Mouse (Mus musculus): ENCODE measurements around the gene Ddx47. TPM values are rescaled to one million over a fixed set of nuclear protein-coding genes. Genes with fewer than 3 reads are reported as not detected.

The Ddx47 gene
- 101 and 121 TPM in 2 replicates for polyA plus RNA-seq (2011; ENCODE audit: insufficient read length, low read depth, missing spikeins)

DNA sequence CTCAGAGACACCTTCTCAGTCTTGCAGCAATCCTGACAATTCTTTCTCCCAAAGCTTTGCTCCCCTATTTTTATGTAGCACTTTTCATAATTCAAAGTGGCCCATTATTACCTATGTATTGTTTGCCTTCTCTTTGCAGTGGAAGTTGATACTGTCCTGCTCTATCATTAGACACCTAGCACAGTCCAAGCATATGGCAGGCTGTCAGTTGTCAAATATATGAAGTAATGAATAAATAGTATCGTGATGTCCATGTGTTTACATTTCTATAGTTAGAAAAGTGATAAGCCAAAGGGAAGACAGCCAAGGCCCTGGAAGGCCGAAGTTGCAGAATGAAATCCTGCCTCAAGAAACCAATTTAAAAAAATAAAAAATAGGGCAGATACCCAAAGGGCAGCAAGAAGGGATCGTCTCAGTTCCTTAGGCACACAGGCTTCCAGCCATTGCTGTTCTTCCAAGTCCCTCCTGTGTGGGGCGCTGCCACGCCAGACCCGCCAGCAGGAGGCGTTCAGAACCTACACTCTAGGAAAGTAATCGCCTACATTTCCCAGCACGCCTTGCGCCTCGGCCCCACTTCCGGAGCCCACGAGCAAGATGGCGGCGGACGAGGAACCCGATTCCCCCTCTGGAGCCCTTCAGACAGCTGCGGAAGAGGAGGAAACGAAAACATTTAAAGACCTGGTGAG is at the start of gene Ddx47:
Gene Ddx47 (plus strand): TSS at position 565 of the 686 bp plus-strand sequence.
- Histone ChIP-seq H3K4me1 (ENCODE audit: control insufficient read depth, insufficient read depth, low read length) (peaks cover 2% of the 10 kb centered on the region; the same call in 1 of the 2 replicates), H3K27ac (ENCODE audit: insufficient read depth, low read length) (no peak within 1 kb of the TSS), H3K4me3 (ENCODE audit: insufficient read depth, low read length) (peak within 1 kb of the TSS; percentile 94)
- TF ChIP-seq POLR2A (IDR thresholded peaks at IDR 0.05; ENCODE audit: low read depth, low read length) (peak; percentile 73), CTCF (IDR thresholded peaks at IDR 0.05; ENCODE audit: borderline replicate concordance, insufficient read depth, low read length) (peak; percentile 99)

DNA sequence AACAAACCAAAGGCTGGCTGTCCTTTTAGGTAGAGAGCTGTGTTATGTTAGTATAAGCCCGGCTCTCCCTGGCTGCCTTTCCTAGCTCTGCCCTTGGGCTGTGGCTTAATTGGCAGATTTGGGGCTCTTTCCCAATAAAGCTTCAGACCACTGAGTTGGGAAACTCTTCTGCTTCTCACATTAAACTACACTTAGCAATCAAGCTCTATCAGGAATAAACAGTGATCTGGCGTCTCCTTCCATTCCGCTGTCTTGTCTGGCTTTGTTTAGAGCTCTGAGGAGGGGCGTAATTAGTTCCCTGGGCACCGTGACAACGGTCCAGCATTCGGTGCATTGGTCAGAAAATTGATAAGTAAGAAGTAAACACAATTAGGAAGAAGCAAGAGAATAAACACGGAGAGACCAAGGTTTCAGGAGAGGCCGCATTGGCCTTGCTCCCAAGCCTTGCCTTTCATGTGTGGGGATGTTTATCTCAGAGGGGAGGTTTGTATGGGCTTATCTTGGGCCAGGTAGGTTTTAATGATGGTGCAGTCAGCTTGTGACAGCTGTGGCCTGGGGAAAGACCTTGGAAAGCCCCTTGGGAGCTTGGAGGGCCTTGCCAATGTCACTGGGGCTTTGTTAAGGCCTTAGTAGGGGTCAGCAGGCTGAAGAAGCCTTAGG is 49.4 kb upstream of the Ddx47 start:
- H3K27ac ChIP-seq (ENCODE audit: insufficient read depth, low read length), result no peak overlapping the region
- TF ChIP-seq CTCF (IDR thresholded peaks at IDR 0.05; ENCODE audit: borderline replicate concordance, insufficient read depth, low read length) (no peak), POLR2A (IDR thresholded peaks at IDR 0.05; ENCODE audit: low read depth, low read length) (no peak)

DNA sequence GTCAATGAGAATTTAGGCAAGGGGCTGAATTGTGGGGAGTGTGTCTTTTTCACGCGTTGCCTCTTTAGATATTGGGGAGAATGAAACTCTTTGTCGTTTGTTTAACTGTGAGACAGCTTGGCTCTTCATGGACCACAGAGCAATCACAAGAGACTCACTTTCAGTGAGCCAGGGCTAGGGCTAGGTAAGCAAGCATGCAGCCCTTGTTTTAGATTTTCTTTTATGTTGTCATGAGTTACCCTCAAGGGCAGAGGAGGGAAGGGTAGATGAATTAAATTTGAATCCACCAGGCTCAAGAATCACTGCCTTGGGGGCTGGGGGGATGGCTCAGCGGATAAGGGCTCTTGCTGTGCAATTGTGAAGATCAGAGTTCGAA is 48.9 kb upstream of the Ddx47 start:
- TF ChIP-seq POLR2A (IDR thresholded peaks at IDR 0.05; ENCODE audit: low read depth, low read length) (no peak), CTCF (IDR thresholded peaks at IDR 0.05; ENCODE audit: borderline replicate concordance, insufficient read depth, low read length) (no peak)
- no peak overlapping the region for H3K4me3 ChIP-seq (ENCODE audit: insufficient read depth, low read length)
- H3K27ac ChIP-seq (ENCODE audit: insufficient read depth, low read length), result no peak overlapping the region
- H3K4me1 ChIP-seq (ENCODE audit: control insufficient read depth, insufficient read depth, low read length), result no peaks in the 10 kb centered on the region

More for the DNA sequence above, 49.4 kb upstream of the Ddx47 start:
- H3K4me3 ChIP-seq (ENCODE audit: insufficient read depth, low read length), result no peak overlapping the region
- H3K4me1 ChIP-seq (ENCODE audit: control insufficient read depth, insufficient read depth, low read length), result no peaks in the 10 kb centered on the region

DNA sequence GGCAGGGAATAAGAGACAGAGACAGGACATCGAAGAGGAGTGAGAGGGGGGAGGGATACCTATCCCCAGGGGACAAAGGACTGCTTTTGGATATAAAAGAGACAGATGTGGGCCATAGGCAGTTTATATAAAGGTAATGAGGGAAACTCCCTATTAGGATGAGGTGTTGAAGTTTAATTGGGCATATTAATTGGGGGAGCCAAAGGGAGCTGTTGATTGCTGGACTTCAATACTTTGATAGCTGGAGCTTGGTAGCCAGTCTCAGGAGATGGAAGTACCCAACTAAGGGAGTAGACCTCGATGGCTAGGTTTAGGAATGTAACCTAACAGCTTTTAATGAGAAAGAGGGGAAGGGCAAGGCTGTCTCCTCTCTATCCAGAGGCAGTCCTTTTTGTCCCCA is 47.5 kb upstream of the Ddx47 start:
- Histone ChIP-seq H3K4me1 (ENCODE audit: control insufficient read depth, insufficient read depth, low read length) (no peaks in the 10 kb centered on the region), H3K27ac (ENCODE audit: insufficient read depth, low read length) (no peak overlapping the region), H3K4me3 (ENCODE audit: insufficient read depth, low read length) (no peak overlapping the region)
- TF ChIP-seq POLR2A (IDR thresholded peaks at IDR 0.05; ENCODE audit: low read depth, low read length), result no peak
- TF ChIP-seq CTCF (IDR thresholded peaks at IDR 0.05; ENCODE audit: borderline replicate concordance, insufficient read depth, low read length), result no peak

DNA sequence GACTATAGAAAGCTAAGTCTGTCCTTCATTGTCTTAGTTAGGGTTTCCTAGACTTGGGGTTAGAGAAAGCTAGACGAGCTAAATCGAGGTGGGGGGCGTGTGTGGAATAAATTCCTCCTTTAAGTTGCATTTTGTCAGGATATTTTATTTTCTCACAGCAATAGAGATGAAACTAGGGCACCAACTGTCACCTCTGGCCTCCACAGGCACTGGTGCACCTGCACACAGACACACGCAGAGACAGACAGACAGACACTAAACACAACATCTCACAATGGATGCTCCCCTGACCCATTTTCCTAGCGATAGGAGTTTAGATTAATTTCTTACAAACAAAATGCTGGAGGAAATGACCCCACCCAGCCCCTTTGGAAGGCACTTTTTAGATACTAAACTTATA is 44.7 kb upstream of the Ddx47 start:
- no peak overlapping the region for H3K27ac ChIP-seq (ENCODE audit: insufficient read depth, low read length)
- no peak for TF ChIP-seq POLR2A (IDR thresholded peaks at IDR 0.05; ENCODE audit: low read depth, low read length)
- no peak for TF ChIP-seq CTCF (IDR thresholded peaks at IDR 0.05; ENCODE audit: borderline replicate concordance, insufficient read depth, low read length)
- no peak overlapping the region for H3K4me3 ChIP-seq (ENCODE audit: insufficient read depth, low read length)
- H3K4me1 ChIP-seq (ENCODE audit: control insufficient read depth, insufficient read depth, low read length), result no peaks in the 10 kb centered on the region

DNA sequence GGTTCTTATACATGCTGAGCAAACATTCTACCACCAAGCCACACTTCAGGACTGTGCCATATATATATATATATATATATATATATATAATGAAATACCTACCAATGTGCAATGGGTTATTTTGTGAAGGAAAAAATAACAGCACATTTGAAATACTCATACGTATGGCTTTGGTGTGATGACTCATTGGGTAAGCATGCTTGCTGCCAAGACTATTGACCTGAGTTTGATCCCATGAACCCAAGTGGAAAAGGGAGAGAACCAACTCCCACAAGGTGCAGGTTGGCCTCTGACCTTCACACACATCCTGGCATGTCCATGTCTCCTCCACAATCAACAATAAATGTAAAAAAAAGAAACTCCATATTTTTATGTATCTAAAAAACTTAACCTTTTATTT is 43.1 kb upstream of the Ddx47 start:
- Histone ChIP-seq H3K4me1 (ENCODE audit: control insufficient read depth, insufficient read depth, low read length) (no peaks in the 10 kb centered on the region), H3K27ac (ENCODE audit: insufficient read depth, low read length) (no peak overlapping the region), H3K4me3 (ENCODE audit: insufficient read depth, low read length) (no peak overlapping the region)
- TF ChIP-seq CTCF (IDR thresholded peaks at IDR 0.05; ENCODE audit: borderline replicate concordance, insufficient read depth, low read length) (no peak), POLR2A (IDR thresholded peaks at IDR 0.05; ENCODE audit: low read depth, low read length) (no peak)

DNA sequence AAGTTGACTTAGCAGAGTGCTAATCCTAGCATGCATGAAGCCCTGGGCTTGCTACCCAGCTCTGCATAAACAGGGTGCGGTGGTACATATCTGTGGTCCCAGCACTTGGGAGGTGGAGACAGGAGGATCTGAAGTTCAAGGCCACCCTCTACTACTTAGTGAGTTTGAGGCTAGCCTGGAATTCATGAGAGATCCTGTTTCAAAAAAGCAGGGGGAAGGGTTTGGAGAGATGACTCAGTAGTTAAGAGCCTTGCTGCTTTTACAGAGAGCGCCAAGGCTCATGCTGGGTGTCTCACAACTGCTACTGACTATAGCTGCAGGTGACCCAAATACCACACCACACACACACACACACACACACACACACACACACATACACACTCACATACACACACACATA is 41.9 kb upstream of the Ddx47 start:
- Histone ChIP-seq H3K27ac (ENCODE audit: insufficient read depth, low read length) (no peak overlapping the region), H3K4me1 (ENCODE audit: control insufficient read depth, insufficient read depth, low read length) (no peaks in the 10 kb centered on the region), H3K4me3 (ENCODE audit: insufficient read depth, low read length) (no peak overlapping the region)
- TF ChIP-seq POLR2A (IDR thresholded peaks at IDR 0.05; ENCODE audit: low read depth, low read length), result no peak
- no peak for TF ChIP-seq CTCF (IDR thresholded peaks at IDR 0.05; ENCODE audit: borderline replicate concordance, insufficient read depth, low read length)

DNA sequence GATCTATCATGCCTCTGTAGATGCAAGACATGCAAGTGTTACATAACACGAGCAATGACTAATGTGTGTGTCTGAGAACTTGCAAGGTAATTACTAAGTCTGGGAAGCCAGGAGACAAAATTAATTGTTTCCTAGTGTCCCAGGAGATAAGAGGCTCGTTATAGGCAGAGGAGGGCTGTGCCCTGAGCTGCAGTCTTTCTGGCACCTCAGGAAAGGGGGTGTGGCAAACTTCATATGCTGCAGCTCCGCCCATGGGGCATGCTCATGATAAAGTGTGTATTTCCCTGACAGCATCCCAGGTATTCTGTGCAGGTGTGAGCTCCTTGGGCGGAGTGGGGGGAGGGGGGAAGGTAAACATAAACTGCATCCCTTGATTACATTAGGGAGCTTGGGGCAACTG is 39.3 kb upstream of the Ddx47 start:
- TF ChIP-seq POLR2A (IDR thresholded peaks at IDR 0.05; ENCODE audit: low read depth, low read length) (no peak), CTCF (IDR thresholded peaks at IDR 0.05; ENCODE audit: borderline replicate concordance, insufficient read depth, low read length) (no peak)
- H3K4me1 ChIP-seq (ENCODE audit: control insufficient read depth, insufficient read depth, low read length), result no peaks in the 10 kb centered on the region
- H3K4me3 ChIP-seq (ENCODE audit: insufficient read depth, low read length), result no peak overlapping the region
- no peak overlapping the region for H3K27ac ChIP-seq (ENCODE audit: insufficient read depth, low read length)

DNA sequence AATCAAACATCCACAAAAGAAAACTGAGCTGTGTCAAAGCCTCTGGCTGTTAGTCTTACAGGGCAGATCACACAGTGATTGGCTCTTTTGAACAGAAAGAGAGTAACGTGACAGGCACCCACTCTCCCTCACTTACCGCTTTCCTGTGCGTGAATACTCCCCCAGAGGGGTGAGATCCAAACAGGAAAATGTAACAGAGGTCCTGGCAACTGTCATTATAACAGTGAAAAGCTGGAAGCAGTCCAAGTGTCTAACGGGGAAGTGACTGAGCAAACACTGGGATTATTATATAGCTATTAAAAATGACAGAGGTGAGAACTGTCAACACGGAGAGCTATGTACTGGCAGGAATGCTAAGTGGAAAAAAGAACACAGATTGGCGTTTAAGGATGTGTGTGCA is 34.8 kb upstream of the Ddx47 start:
- Histone ChIP-seq H3K4me3 (ENCODE audit: insufficient read depth, low read length) (no peak overlapping the region), H3K4me1 (ENCODE audit: control insufficient read depth, insufficient read depth, low read length) (no peaks in the 10 kb centered on the region), H3K27ac (ENCODE audit: insufficient read depth, low read length) (no peak overlapping the region)
- no peak for TF ChIP-seq POLR2A (IDR thresholded peaks at IDR 0.05; ENCODE audit: low read depth, low read length)

All from embryonic fibroblast, embryonic 13.5 days (primary cell).